Mouse (Mus musculus): ENCODE data around the gene Trim28.

Gene Trim28

GRCm38 (mm10) chr7:12998053-12998452, 861 bp upstream of the Trim28 start, which contains the start of gene Slc27a5:
Gene Slc27a5 (minus strand): TSS chr7:12998192.
- no peak for DNase-seq (ENCODE audit: low read depth, low spot score)

GRCm38 (mm10) chr7:13001584-13001983, 2.7 kb downstream of the Trim28 start:
- DNase-seq (ENCODE audit: low read depth, low spot score) = no peak

DNA sequence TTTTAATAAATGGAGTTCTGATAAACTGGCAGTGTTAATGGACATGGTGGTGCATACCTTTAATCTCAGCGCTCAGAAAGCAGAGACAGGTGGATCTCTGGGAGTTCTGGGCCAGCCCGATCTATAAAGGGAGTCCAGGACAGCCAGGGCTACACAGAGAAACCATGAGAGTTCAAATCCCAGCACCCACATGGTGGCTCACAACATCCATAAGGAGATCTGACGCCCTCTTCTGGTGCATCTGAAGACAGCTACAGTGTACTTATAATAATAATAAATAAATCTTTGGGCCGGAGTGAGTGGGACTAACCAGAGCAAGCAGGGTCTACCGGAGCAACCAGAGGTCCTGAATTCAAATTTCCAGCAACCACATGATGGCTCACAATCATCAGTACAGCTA, 4.5 kb downstream of the Trim28 start:
- no peak for DNase-seq (ENCODE audit: low read depth, low spot score)

DNA sequence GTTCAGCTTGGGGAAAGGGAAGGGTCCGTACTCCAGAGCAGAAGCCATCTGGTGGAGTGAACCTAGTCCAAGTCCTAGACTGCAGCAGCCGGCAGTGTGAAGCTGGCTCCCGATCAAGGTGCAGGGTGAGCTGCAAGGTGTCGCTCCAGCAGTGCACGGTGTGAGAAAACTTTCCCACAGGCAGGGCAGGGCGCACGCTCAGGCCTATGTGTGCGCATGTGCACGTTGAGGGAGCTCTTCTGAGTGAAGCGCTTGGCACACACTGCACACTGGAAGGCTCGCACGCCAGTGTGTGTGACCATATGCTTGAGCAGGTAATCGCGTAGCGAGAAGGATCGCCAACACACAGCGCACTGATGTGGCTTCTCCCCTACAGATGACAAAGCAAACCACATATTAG, 7.1 kb downstream of the Trim28 start:
- no peak for DNase-seq (ENCODE audit: low read depth, low spot score)

GRCm38 (mm10) chr7:13006531-13006930, 7.6 kb downstream of the Trim28 start:
- DNase-seq (ENCODE audit: low read depth, low spot score) = no peak

DNA sequence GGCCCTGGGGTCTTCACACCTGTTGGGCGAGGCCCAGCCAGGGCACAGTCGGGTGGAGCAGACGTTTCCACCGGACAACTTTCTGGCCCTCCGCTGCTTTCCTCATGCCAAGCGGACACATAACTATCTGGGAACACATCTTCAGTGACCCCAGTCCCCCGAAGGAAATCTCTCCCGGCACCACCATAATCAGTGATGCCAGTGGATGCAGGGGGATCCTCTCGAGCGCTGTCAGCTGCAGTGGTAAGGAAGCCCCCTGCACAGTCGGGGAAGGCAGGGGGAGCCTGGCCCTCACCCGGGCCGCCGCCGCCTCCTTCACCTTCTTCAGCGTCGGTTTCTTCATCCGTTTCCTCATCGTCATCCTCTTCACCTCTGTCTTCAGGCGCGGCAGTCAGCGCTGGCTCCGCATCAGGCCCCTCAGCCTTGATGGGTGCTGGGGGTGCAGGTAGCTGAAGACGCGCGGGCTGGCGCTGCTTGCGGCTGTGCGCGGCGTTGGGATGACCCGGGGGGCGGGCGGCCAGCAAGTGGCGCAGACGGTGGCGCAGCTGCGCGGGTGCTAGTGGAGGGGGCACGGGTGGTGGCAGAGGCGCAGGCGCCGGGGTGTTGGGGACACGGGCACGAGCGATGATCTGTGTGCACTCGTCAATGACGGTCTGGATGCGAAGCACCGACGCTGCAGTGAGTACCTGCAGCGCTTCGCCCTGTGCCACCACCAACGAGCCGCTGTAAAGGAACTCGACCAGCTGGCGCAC, 8.6 kb downstream of the Trim28 start:
- DNase-seq (ENCODE audit: low read depth, low spot score) = no peak

DNA sequence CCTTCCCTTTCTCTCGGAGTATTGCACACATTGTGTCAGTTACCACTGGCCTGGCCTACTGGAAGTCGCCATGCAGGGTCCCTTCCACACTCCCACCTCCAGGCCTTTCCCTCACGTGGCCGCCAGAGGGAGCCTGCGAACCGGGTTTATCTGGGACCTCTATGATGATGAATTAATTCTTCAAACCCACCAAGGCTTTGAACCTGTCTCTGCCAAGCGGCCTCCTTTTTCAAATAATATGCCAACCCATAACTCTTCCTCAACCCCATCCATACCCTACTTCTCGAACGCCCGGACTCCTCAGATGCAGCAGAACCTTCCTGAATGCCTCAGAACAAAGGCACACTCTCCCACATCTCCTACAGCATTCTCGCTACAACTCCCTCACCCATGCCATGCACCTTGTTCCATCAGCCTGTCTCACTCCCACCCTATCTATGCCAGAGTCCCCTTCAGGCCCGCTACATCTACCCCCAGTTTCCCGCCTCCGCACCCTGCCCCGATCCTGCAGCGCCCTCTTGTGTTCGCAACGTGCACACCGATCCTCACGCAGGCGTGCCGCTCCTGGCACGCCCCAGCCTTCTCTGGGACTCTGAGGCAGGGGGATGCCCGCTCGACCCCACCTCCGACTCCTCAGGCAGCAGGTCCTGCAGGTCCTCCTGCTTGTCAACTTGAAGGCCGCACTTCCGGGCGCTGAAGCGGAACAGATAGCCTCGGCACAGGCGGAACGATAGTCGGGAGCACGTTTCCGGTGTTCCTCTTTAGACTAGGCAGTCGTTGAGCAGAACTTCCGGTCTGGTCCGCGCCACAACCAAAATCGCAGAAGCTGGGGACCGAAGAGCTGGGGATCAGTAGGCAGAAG, 10.5 kb downstream of the Trim28 start:
- peak; percentile 88 for DNase-seq (ENCODE audit: low read depth, low spot score)

DNA sequence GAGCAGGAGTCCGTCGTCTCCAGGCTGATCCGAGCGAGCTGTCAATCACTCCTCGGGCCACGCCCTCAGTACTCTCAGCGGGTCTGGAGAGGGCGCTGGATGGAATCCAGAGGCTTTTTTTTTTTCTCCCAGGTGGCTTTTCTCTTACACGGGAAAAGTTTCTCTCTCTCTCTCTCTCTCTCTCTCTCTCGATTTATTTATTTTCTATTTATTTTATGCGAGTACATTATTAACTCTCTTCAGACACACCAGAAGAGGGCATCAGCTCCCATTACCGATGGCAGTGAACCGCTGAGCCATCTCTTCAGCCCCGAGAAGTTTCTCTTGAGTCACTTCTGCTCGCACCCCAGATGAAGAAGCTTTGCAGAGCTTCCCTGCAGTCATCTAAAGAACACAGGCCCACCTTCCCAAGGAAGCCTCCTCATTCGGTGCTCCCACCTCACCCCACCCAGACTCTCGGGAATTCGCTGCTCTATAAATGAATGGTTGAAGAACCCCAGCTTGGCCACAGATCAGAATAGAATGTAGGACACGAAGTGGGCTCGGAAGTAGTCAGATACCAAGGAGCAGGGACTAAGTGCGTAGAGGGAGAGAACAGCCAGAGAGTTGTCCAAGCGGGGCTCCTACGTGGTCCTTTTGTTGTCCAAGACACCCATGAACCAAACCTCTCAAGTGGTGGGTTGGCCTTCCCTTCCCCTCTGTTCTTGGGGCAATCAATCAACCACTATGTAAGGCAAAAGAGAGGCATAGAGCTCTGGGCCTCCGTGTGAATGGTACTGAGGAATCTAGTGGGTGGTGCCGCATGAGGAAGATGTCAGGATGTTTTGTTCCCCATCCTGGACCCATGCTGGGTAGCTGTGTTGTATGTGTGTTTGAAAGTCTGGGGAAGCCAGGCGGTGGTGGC, 11.3 kb downstream of the Trim28 start, which contains the start of gene Zbtb45:
TSS of gene Zbtb45 (minus strand) at position 30 of the 904 bp plus-strand sequence.
- DNase-seq (ENCODE audit: low read depth, low spot score) = no peak

- no peak for DNase-seq (ENCODE audit: low read depth, low spot score)
Measured at GRCm38 (mm10) chr7:13013671-13014070, 14.8 kb downstream of the Trim28 start.

- DNase-seq (ENCODE audit: low read depth, low spot score) = no peak
Measured at GRCm38 (mm10) chr7:13014275-13014839, 15.4 kb downstream of the Trim28 start.

- no peak for DNase-seq (ENCODE audit: low read depth, low spot score)
Measured at GRCm38 (mm10) chr7:13015217-13015616, 16.3 kb downstream of the Trim28 start.

- no peak for DNase-seq (ENCODE audit: low read depth, low spot score)
Measured at GRCm38 (mm10) chr7:13022773-13023535, 24.0 kb downstream of the Trim28 start.

- peak; percentile 87 for DNase-seq (ENCODE audit: low read depth, low spot score)
Measured at GRCm38 (mm10) chr7:13023928-13024731, 25.2 kb downstream of the Trim28 start.

DNA sequence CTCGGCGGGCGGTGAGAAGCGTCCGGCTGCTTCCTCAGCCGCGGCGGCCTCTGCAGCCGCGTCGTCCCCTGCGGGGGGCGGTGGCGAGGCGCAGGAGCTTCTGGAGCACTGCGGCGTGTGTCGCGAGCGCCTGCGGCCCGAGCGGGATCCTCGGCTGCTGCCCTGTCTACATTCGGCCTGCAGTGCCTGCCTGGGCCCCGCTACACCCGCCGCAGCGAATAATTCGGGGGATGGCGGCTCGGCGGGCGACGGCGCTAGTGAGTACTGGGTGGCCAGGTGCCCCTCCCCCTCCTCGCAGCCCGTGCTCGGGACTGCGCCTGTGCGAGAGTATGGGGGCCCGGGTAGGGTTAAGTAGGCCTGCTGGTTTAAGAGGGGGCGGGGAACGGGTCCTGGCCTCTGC, 25.9 kb downstream of the Trim28 start:
- no peak for DNase-seq (ENCODE audit: low read depth, low spot score)

DNA sequence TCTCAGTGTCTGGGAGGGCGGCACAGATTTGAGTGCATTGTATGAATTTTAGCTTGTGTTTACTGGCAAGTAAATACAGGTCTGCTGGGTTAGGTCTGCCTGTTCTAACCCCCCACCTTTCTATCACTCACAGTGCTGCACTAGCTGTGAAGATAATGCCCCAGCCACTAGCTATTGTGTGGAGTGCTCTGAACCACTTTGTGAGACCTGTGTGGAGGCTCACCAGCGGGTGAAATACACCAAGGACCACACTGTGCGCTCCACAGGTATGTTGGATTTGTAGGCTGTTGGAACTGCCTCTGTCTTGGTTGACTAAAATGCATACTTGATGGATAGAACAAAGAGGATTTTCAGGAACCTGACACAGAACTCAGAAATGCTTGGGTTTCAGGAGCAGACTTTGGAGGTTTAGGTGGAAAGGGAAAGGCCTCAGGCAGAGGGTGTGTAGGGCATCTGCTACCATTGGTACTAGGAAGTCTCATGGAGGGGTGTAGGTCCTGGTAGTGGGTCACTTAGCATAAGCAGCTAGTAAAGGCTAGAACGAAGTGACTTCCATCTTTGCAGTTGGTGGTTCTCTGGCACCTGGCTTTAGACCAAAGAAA, 26.7 kb downstream of the Trim28 start:
- no peak for DNase-seq (ENCODE audit: low read depth, low spot score)

- no peak for DNase-seq (ENCODE audit: low read depth, low spot score)
Measured at GRCm38 (mm10) chr7:13028986-13029385, 30.1 kb downstream of the Trim28 start.

- DNase-seq (ENCODE audit: low read depth, low spot score) = no peak
Measured at GRCm38 (mm10) chr7:13031069-13031468, 32.2 kb downstream of the Trim28 start.

- no peak for DNase-seq (ENCODE audit: low read depth, low spot score)
Measured at GRCm38 (mm10) chr7:13031983-13032382, 33.1 kb downstream of the Trim28 start.

DNA sequence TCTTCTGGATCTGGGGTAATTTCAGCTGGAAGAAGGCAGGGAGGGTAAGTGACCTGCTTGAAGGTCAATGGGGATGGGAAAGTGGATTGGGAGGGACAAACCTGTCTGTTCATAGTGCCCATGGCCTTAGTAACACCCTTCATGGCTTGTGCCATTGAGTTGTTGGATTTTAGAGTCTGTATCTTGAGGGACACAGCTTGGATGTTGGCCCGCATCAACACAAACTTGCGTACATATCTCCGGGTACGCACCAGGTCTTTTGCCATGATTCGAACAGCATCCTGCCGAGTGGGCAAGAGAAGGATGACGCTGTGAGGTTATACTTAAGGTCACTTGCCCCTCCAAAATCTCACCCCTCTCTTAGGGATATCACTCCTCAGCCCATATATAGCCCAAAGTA, 33.6 kb downstream of the Trim28 start:
- DNase-seq (ENCODE audit: low read depth, low spot score) = no peak
